Mouse (Mus musculus): ENCODE data around the gene Vmac. TPM values are rescaled to one million over a fixed set of nuclear protein-coding genes. Genes with fewer than 3 reads are reported as not detected.
A peak's percentile ranks its signal among the peaks of the same experiment; 100 is the strongest.

The Vmac gene
- total and polyA plus RNA-seq, 3 experiments = 2.6 to 8.0 TPM; not detected in 1

DNA sequence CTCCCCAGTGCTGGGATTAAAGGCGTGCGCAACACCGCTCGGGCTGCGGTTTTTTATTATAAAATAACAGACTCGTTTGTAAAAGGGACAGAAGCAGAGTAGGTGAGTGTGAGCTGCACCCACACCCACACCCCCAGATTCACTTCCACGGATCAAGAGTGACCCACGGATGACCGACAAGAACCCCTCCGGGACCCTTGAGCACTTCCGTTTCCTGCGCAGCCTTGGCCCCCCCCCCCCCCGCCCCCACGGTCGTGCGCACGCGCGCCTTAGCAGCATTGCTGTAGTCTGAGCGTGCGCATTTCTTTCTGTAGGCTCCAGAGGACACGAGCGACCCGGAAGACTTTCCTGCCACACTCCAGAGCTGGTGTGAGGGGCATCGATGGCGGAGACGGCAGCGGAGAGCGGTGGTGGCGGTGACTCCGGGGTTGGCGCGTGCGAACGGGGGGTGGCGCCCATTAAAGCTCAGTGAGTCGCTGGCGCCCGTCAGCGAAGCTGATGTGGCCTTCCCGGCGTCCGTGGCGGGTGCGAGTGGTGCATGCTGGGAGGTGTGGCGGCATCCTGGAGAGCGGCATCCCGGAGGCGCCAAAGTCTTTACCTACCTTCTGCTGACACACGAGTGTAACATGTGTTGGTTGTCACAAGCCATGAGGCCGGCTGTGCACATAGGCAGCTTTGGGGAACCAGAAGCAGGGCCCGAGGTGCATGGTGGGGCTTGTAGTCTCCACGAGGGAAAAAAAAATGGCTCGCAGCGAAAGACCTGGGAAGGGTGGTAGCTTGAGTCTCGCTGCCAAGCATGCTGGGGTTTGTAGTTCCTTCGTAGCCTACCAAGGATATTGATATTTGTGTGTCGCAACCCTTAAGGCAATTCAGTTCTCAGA, 46.9 kb upstream of the Vmac start, which contains the start of gene Dus3l (continued):
- TF ChIP-seq POLR2A (IDR thresholded peaks at IDR 0.05; ENCODE audit: control insufficient read depth in 1 of 2, insufficient read depth in 1 of 2, low read depth in 1 of 2, low read length in 2 of 2, poor library complexity in 1 of 2) (peak; percentile 42 to 85; a peak in 3 of 4 replicates), MAFK (IDR thresholded peaks at IDR 0.05; ENCODE audit: borderline replicate concordance, low read depth, low read length) (no peak), KAT2A (conservative IDR thresholded peaks at IDR 0.05; ENCODE audit: low read depth, low read length) (peak; percentile 83), SIN3A (IDR thresholded peaks at IDR 0.05; ENCODE audit: low read length) (peak; percentile 70; the same call in 1 of the 2 replicates), HCFC1 (IDR thresholded peaks at IDR 0.05; ENCODE audit: low read depth, low read length) (peak; percentile 94)

- H3K9me3 ChIP-seq (replicated peaks; ENCODE audit: insufficient read depth, low read length) = no peaks in the 10 kb centered on the region
- H3K4me3 ChIP-seq (ENCODE audit: control insufficient read depth in 1 of 2, insufficient read depth in 1 of 2, low read depth in 2 of 2, low read length in 2 of 2) = peak overlapping the region; percentile 72 to 84
- H3K4me1 ChIP-seq (ENCODE audit: control insufficient read depth in 1 of 2, insufficient read depth in 2 of 2, low read length in 2 of 2) = peaks cover 0 to 28% of the 10 kb centered on the region in 2 experiments; a peak in 3 of 4 replicates
- peaks cover 0 to 9% of the 10 kb centered on the region in 2 experiments; a peak in 2 of 4 replicates for H3K36me3 ChIP-seq (ENCODE audit: control insufficient read depth in 1 of 2, insufficient read depth in 2 of 2, low read length in 2 of 2)
- H3K27me3 ChIP-seq (ENCODE audit: control insufficient read depth in 1 of 2, insufficient read depth in 2 of 2, low read length in 2 of 2) = no peaks in the 10 kb centered on the region
- H3K27ac ChIP-seq (ENCODE audit: control insufficient read depth, low read depth, low read length) = peak overlapping the region; percentile 87
- peaks cover 14% of the 10 kb centered on the region for H3K79me2 ChIP-seq (ENCODE audit: control insufficient read depth, insufficient read depth, low read length, poor library complexity)
- DNase-seq (ENCODE audit: low read depth, low spot score) = no peak
- 0 out of 4 replicates have a peak, but pooled peaks of 1 of the 2 experiments have one; percentile 3 for TF ChIP-seq POLR2A (IDR thresholded peaks at IDR 0.05; ENCODE audit: control insufficient read depth in 1 of 2, insufficient read depth in 1 of 2, low read depth in 1 of 2, low read length in 2 of 2, poor library complexity in 1 of 2)
- 0 out of 2 replicates have a peak, but pooled peaks have one; percentile 1 for TF ChIP-seq CHD1 (IDR thresholded peaks at IDR 0.05; ENCODE audit: low read depth, low read length)
- TF ChIP-seq NELFE (IDR thresholded peaks at IDR 0.05; ENCODE audit: low read depth, low read length) = no peak
- TF ChIP-seq E2F4 (IDR thresholded peaks at IDR 0.05; ENCODE audit: borderline replicate concordance, low read depth, low read length) = no peak
- TF ChIP-seq GATA1 (IDR thresholded peaks at IDR 0.05; ENCODE audit: low read depth, low read length) = no peak
- TF ChIP-seq CHD2 (IDR thresholded peaks at IDR 0.05; ENCODE audit: low read length) = no peak
- TF ChIP-seq ZNF384 (IDR thresholded peaks at IDR 0.05; ENCODE audit: low read depth, low read length) = 0 out of 2 replicates have a peak, but pooled peaks have one; percentile 2
- TF ChIP-seq UBTF (IDR thresholded peaks at IDR 0.05; ENCODE audit: borderline replicate concordance, insufficient read depth, low read depth, low read length) = no peak
- no peak for TF ChIP-seq KAT2A (conservative IDR thresholded peaks at IDR 0.05; ENCODE audit: low read depth, low read length)
- H3K9ac ChIP-seq (ENCODE audit: control insufficient read depth, low read depth, low read length, poor library complexity, severe bottlenecking) = peak overlapping the region; percentile 63
Observed at GRCm38 (mm10) chr17:56763741-56764250, 46.0 kb upstream of the Vmac start.
